Mouse (Mus musculus): ENCODE data around the gene Immp2l.

- TF ChIP-seq CHD2 (IDR thresholded peaks at IDR 0.05; ENCODE audit: low read depth, low read length) = no peak
- TF ChIP-seq MAFK (IDR thresholded peaks at IDR 0.05; ENCODE audit: insufficient read depth, low read depth, low read length) = no peak
- no peak for TF ChIP-seq HCFC1 (IDR thresholded peaks at IDR 0.05; ENCODE audit: borderline replicate concordance, insufficient read depth, low read length)
Observed at GRCm38 (mm10) chr12:40980160-40980559, 43.7 kb upstream of the Immp2l start.

Data from ES-E14 (cell line).